Mouse (Mus musculus) hematopoietic stem cell, adult 5-6 weeks (primary cell): Measurements from ENCODE around the gene Chrna10. TPM values are rescaled to one million over a fixed set of nuclear protein-coding genes. Genes with fewer than 3 reads are reported as not detected.

Experiments used
- total RNA-seq: library from RNA; stranded (forward); fragments of 172-1452, 232-1000 nt; gene quantifications from 2 replicates; pipeline ENCODE4 v1.2.3, GENCODE M21; 2017

The Chrna10 gene
- total RNA-seq, 1 experiment from 2014 or later: 0.60 TPM

Other genes with a start within 250 kb of the Chrna10 start
- not detected in 2 replicates for gene Folr1, start 246.0 kb downstream of the Chrna10 start, total RNA-seq
- gene Lamtor1, start 210.9 kb downstream of the Chrna10 start, total RNA-seq: 42.7 and 71.2 TPM in 2 replicates
- gene Tomt, start 210.5 kb downstream of the Chrna10 start, total RNA-seq: 0.13 and 0.84 TPM in 2 replicates
- 2.4 and 3.2 TPM in 2 replicates for gene Lrrc51, start 182.9 kb downstream of the Chrna10 start, total RNA-seq
- 315 and 392 TPM in 2 replicates for gene Numa1, start 182.7 kb downstream of the Chrna10 start, total RNA-seq
- gene Il18bp, start 98.1 kb downstream of the Chrna10 start, total RNA-seq: 3.9 and 4.7 TPM in 2 replicates
- 10.9 and 12.1 TPM in 2 replicates for gene Rnf121, start 51.4 kb downstream of the Chrna10 start, total RNA-seq
- 38.6 and 41.2 TPM in 2 replicates for gene Xndc1, start 51.3 kb downstream of the Chrna10 start, total RNA-seq
- 1.6 and 2.0 TPM in 2 replicates for gene Xntrpc, start 51.1 kb downstream of the Chrna10 start, total RNA-seq
- gene Trpc2, start 33.7 kb downstream of the Chrna10 start, total RNA-seq: not detected in 2 replicates
- gene Art1, start 15.1 kb downstream of the Chrna10 start, total RNA-seq: 0.55 and 1.5 TPM in 2 replicates
- gene Art5, start 7.3 kb downstream of the Chrna10 start, total RNA-seq: 1.1 TPM in 1 of 2 replicates, not detected in the other
- gene Nup98, start 93.3 kb upstream of the Chrna10 start, total RNA-seq: 55.3 and 58.8 TPM in 2 replicates
- 35.2 and 48.2 TPM in 2 replicates for gene Pgap2, start 93.4 kb upstream of the Chrna10 start, total RNA-seq
- 34.9 and 35.8 TPM in 2 replicates for gene Rhog, start 139.2 kb upstream of the Chrna10 start, total RNA-seq
- gene Stim1, start 151.0 kb upstream of the Chrna10 start, total RNA-seq: 31.1 and 38.0 TPM in 2 replicates